Mouse (Mus musculus) embryonic fibroblast, embryonic 13.5 days (primary cell): Measurements from ENCODE around the gene Osbpl6.

ENCODE experiments used
- CTCF ChIP-seq: IDR thresholded peaks from 2 replicates; pipeline ENCODE4 v1.5.1; 2011; ENCODE audit warnings: mild to moderate bottlenecking, control low read depth, low read length, moderate library complexity, borderline replicate concordance; ENCODE audit not compliant: insufficient read depth
- POLR2A ChIP-seq: IDR thresholded peaks from 2 replicates; pipeline ENCODE4 v1.6.1; 2011; ENCODE audit warnings: low read depth, mild to moderate bottlenecking, control low read depth, low read length, moderate library complexity

DNA sequence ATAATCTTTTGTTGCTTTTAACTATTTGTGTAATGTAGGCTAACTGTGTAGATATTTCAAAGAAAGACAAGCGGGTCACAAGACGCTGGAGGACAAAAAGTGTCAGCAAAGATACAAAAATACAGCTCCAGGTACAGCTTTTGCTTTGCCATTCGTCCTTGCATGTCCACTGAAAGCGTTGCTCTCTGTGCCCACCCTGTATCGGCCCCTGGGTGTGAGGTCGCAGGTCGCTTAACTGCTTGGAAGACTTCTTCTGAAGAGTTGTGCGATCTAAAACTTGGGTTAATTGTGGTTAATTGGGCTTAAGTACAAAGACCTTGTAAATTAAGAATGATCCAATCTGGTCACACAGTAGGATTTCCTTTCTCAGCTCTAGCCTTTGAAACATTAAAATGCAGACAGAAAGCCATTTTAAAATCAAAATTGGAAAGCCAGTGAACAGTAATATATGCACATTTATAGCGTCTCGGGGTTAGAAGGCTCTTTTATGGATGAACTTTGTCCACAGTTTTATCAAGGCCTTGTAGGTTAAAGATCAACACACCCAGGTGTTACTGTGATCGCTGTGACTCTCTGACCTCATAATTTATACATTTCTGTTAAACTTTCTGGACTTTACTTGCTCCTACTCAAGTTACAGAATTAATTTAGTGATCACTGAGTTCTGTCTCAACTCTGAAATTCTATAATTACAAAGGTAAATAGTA, 149.7 kb downstream of the Osbpl6 start:
- no peak for TF ChIP-seq CTCF
- no peak for TF ChIP-seq POLR2A
